Mouse (Mus musculus) neural tube, embryonic 14.5 days (tissue): ENCODE measurements around the gene Zmynd10. TPM values are rescaled to one million over a fixed set of nuclear protein-coding genes. Genes with fewer than 3 reads are reported as not detected.

Source experiments
- ATAC-seq: fragments of 200-750 bp; cut with Nextera tagmentation; 2 replicates; pipeline ENCODE4 v1.8.0; 2017; ENCODE audit warnings: low read depth, mild to moderate bottlenecking, moderate TSS enrichment, moderate library complexity
- H3K27ac ChIP-seq: fragments of 300-500 bp; sonication (generic); 2 replicates; pipeline ENCODE4 v1.5.1; 2014; ENCODE audit warnings: low read depth, mild to moderate bottlenecking, control low read depth, low read length, moderate library complexity, mixed read lengths
- H3K27me3 ChIP-seq: fragments of 300-500 bp; sonication (generic); 2 replicates; pipeline ENCODE4 v1.6.1; 2014; ENCODE audit warnings: low read length; ENCODE audit not compliant: control insufficient read depth, insufficient read depth
- H3K36me3 ChIP-seq: fragments of 300-500 bp; sonication (generic); 2 replicates; pipeline ENCODE4 v1.6.1; 2014; ENCODE audit warnings: low read length, mixed read lengths; ENCODE audit not compliant: control insufficient read depth, insufficient read depth
- H3K4me1 ChIP-seq: fragments of 300-500 bp; sonication (generic); 2 replicates; pipeline ENCODE4 v1.6.1; 2014; ENCODE audit warnings: low read length; ENCODE audit not compliant: control insufficient read depth, insufficient read depth
- H3K4me2 ChIP-seq: fragments of 300-500 bp; sonication (generic); 2 replicates; pipeline ENCODE4 v1.6.1; 2014; ENCODE audit warnings: mild to moderate bottlenecking, low read depth, low read length, control low read depth
- H3K4me3 ChIP-seq: fragments of 300-500 bp; sonication (generic); 2 replicates; pipeline ENCODE4 v1.5.1; 2014; ENCODE audit warnings: low read depth, low read length, control low read depth, mixed read lengths
- H3K9ac ChIP-seq: fragments of 300-500 bp; sonication (generic); replicated peaks from 2 replicates; pipeline ENCODE4 v1.6.1; 2014; ENCODE audit warnings: low read depth, mild to moderate bottlenecking, control low read depth, low read length, mixed read lengths
- H3K9me3 ChIP-seq: fragments of 300-500 bp; sonication (generic); 2 replicates; pipeline ENCODE4 v1.6.1; 2016; ENCODE audit warnings: low read length; ENCODE audit not compliant: control insufficient read depth
- WGBS: fragments of 180-500 bp; shearing (Covaris S2); extraction: QIAGEN DNeasy Blood & Tissue Kit; methylation state at CpG from one replicate; pipeline ENCODE4 v1.1.7; 2014; 5-methylcytosine and 5-hydroxymethylcytosine counted together
- polyA plus RNA-seq: library from polyadenylated mRNA; unstranded; fragments of >200 nt; fragmentation: Nextera tagmentation; extraction: Ambion mirVana; gene quantifications from 2 replicates; pipeline ENCODE4 v1.2.1, GENCODE M21; 2014

Gene Zmynd10
- polyA plus RNA-seq = 1.2 and 2.0 TPM in 2 replicates

DNA sequence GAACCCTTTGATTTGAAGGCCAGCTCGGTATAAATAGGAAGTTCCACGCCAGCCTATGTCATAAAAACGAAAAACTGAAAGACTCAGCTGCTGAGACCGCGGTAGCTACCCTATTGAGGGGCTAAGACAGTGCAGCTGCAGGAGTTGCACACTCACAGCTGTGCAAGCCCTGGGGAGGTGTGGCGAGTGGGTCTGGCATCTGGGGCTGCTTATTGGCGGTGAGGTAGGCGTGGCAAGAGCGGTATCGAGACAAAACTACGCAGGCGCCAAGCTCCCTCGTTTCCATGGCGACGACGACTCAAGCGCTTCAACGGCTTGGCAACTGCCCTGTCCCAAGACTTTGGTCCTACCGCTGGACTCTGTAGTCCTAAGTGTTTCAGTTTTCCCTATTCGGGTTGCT, at the start of gene Zmynd10:
Zmynd10 (plus strand) TSS at position 273 of the 400 bp plus-strand sequence.
- Histone ChIP-seq H3K9ac (peak within 1 kb of the TSS; percentile 21; the same call in 1 of the 2 replicates), H3K9me3 (no peaks in the 10 kb centered on the region), H3K36me3 (peaks cover 11% of the 10 kb centered on the region), H3K27ac (no peak within 1 kb of the TSS; the same call in 1 of the 2 replicates), H3K27me3 (peaks cover 14% of the 10 kb centered on the region), H3K4me2 (peak within 1 kb of the TSS; percentile 40), H3K4me3 (0 out of 2 replicates have a peak within 1 kb of the TSS, but pooled peaks have one; percentile 16), H3K4me1 (peaks cover 24% of the 10 kb centered on the region)
- ATAC-seq = peak; percentile 59
- whole genome bisulfite sequencing = 2% methylated on average over 20 of the region's 20 CpGs

- no peak overlapping the region for H3K4me2 ChIP-seq
- H3K36me3 ChIP-seq = 0 out of 2 replicates have a peak, but pooled peaks cover 4% of the 10 kb centered on the region
- peaks cover 23% of the 10 kb centered on the region for H3K4me1 ChIP-seq
- H3K27me3 ChIP-seq = no peaks in the 10 kb centered on the region
- H3K27ac ChIP-seq = no peak overlapping the region
- H3K9ac ChIP-seq = no peak overlapping the region
- 65% methylated on average over 3 of the region's 3 CpGs for whole genome bisulfite sequencing
- ATAC-seq = no peak
- no peak overlapping the region for H3K4me3 ChIP-seq
- no peaks in the 10 kb centered on the region for H3K9me3 ChIP-seq
Observed at GRCm38 (mm10) chr9:107500708-107501286, 46.3 kb upstream of the Zmynd10 start.

DNA sequence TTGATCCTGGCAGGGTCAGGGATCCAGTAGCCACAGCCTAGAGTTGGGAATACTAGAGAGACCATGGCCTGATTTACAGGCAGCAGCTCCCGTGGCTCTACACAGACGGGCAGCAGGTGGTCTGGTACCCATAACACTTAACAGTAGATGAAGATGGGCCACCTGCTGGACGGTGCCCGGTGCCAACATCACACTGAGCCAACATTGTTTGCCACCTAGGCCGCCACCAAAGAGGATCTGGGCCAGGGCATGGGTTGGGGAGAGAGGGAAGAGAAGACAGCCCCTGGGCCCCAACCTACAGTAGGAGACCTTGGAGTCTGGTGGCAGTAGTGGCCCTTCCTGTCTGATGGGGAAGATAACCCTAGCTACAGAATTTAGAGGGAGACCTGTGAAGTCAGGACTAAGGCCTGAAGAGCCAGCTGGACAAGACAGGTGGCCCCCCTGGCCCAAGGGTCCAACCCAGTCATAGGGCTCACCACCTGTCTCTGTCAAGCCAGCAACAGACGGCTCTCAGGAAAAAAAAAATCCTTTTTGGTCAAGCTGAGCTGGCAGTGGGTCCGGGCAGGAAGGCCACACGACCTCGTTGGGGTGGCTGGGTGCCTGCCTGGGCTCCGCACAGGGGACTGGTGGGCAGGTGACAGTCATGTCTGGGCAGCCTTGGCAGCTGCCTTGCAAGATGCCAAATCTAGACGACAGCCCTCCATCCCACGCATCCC, 44.8 kb upstream of the Zmynd10 start:
- Histone ChIP-seq H3K36me3 (0 out of 2 replicates have a peak, but pooled peaks cover 4% of the 10 kb centered on the region), H3K9me3 (no peaks in the 10 kb centered on the region), H3K4me3 (no peak overlapping the region), H3K27ac (no peak overlapping the region), H3K9ac (no peak overlapping the region), H3K27me3 (no peaks in the 10 kb centered on the region), H3K4me2 (no peak overlapping the region), H3K4me1 (peaks cover 38% of the 10 kb centered on the region)
- 79% methylated on average over 12 of the region's 12 CpGs for WGBS
- no peak for ATAC-seq

- peak; percentile 54 for ATAC-seq
- peak overlapping the region; percentile 83 for H3K27ac ChIP-seq
- H3K4me3 ChIP-seq = no peak overlapping the region
- no peaks in the 10 kb centered on the region for H3K27me3 ChIP-seq
- no peaks in the 10 kb centered on the region for H3K9me3 ChIP-seq
- no peak overlapping the region for H3K4me2 ChIP-seq
- H3K9ac ChIP-seq = no peak overlapping the region
- peaks cover 61% of the 10 kb centered on the region for H3K4me1 ChIP-seq
- whole genome bisulfite sequencing = 35% methylated on average over 19 of the region's 19 CpGs
- H3K36me3 ChIP-seq = no peaks in the 10 kb centered on the region
Observed at GRCm38 (mm10) chr9:107504662-107505537, 42.2 kb upstream of the Zmynd10 start.

DNA sequence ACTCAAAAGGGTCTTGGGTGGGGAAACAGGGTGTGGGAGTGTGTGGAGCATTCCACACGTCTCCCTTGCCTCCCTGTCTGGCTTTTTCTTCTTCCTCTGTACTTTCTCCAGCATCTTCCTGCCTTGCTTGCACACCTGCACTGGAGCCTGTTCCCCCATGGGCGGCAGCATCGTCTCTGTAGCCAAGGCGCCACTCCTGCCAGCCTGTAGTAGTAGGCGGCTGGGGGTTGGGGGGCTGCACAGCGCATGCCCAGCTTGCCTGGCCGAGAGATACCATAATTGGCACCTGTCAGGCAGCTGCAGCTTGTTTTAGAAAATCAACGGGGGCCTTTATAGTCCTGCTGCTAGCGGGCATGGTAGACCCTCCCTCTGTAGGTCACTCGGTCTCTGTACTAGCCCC, 38.8 kb upstream of the Zmynd10 start:
- no peak overlapping the region for H3K9ac ChIP-seq
- peak overlapping the region; percentile 7 for H3K27ac ChIP-seq
- H3K27me3 ChIP-seq = no peaks in the 10 kb centered on the region
- no peak overlapping the region for H3K4me2 ChIP-seq
- 40% methylated on average over 10 of the region's 10 CpGs for WGBS
- no peak overlapping the region for H3K4me3 ChIP-seq
- H3K4me1 ChIP-seq = peaks cover 80% of the 10 kb centered on the region
- ATAC-seq = no peak
- H3K36me3 ChIP-seq = no peaks in the 10 kb centered on the region
- no peaks in the 10 kb centered on the region for H3K9me3 ChIP-seq

GRCm38 (mm10) chr9:107510384-107511100, 36.6 kb upstream of the Zmynd10 start:
- Histone ChIP-seq H3K9me3 (no peaks in the 10 kb centered on the region), H3K4me1 (peaks cover 65% of the 10 kb centered on the region), H3K27ac (peak overlapping the region; percentile 71)

GRCm38 (mm10) chr9:107511436-107511835, 35.7 kb upstream of the Zmynd10 start:
- H3K27me3 ChIP-seq = no peaks in the 10 kb centered on the region
- H3K4me3 ChIP-seq = no peak overlapping the region
- peak overlapping the region; percentile 71 for H3K27ac ChIP-seq
- no peak overlapping the region for H3K9ac ChIP-seq
- peaks cover 56% of the 10 kb centered on the region for H3K4me1 ChIP-seq
- ATAC-seq = no peak
- WGBS = 31% methylated on average over 8 of the region's 8 CpGs
- H3K36me3 ChIP-seq = 0 out of 2 replicates have a peak, but pooled peaks cover 3% of the 10 kb centered on the region
- no peak overlapping the region for H3K4me2 ChIP-seq
- no peaks in the 10 kb centered on the region for H3K9me3 ChIP-seq

More at GRCm38 (mm10) chr9:107510384-107511100, 36.6 kb upstream of the Zmynd10 start:
- Histone ChIP-seq H3K4me3 (no peak overlapping the region), H3K27me3 (no peaks in the 10 kb centered on the region), H3K9ac (no peak overlapping the region), H3K36me3 (0 out of 2 replicates have a peak, but pooled peaks cover 3% of the 10 kb centered on the region), H3K4me2 (no peak overlapping the region)
- ATAC-seq = no peak
- 78% methylated on average over 14 of the region's 14 CpGs for WGBS

- Histone ChIP-seq H3K9me3 (no peaks in the 10 kb centered on the region), H3K27me3 (no peaks in the 10 kb centered on the region), H3K27ac (peak overlapping the region; percentile 71), H3K9ac (no peak overlapping the region), H3K4me1 (peaks cover 47% of the 10 kb centered on the region), H3K4me2 (no peak overlapping the region), H3K4me3 (no peak overlapping the region), H3K36me3 (0 out of 2 replicates have a peak, but pooled peaks cover 3% of the 10 kb centered on the region)
- no peak for ATAC-seq
- 49% methylated on average over 16 of the region's 16 CpGs for WGBS
Observed at GRCm38 (mm10) chr9:107512326-107512725, 34.8 kb upstream of the Zmynd10 start.
